In the genomic region with DNA sequence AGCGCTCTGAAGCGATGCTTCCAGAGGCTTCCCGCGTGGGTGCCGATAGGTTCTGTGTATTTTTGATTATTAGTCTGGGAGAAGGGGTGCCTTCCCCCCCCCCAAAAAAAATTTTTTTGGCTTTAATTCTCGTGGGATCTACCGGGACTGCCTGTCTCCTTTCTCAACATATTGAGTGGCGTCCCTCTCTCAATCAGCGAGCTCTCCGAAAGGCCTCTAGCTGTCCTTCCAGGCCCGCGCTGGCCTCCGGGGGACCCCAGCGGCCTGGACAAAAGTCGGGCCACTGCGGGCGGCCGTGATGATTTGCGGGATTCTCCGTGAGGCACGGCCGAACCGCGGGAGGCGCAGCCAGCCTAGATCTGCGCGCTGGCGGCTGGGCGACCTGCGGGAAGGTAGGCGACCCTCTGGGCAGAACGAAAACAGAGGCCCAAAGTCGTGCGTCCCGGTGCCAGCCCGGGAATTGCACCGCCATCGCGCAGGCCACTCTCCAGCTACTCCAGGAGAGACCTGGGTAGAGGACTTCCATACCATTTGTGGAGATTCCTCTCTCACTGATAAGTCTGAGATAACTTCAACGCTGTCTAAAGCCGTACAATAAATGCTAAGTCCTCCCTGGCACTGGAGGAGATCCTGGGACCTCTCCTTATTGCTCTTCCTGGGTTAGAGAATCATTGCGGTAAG, we compare ENCODE assay signal across 10 mouse cellular contexts. TPM values are rescaled to one million over a fixed set of nuclear protein-coding genes. Genes with fewer than 3 reads are reported as not detected.
A peak's percentile ranks its signal among the peaks of the same experiment; 100 is the strongest.
DNase-seq lines count a peak whose midpoint lies in the region; ATAC-seq and TF ChIP-seq lines count a peak whose summit lies in the region.
"Had no signal": no experiment of that assay in that cellular context is flagged by ENCODE, and none has a peak within 500 bp of the region (broad histone marks: within the 10 kb centered on the region; RNA-seq: fewer than 3 reads in every experiment).

No protein-coding gene starts in this region.

- peaks cover 83% of the 10 kb centered on the region for H3K27me3 ChIP-seq in embryonic facial prominence, embryonic 13.5 days
- H3K27me3 ChIP-seq in limb, embryonic 12.5 days = peaks cover 84% of the 10 kb centered on the region

- H3K4me2 ChIP-seq in embryonic facial prominence, embryonic 13.5 days = peak overlapping the region; percentile 89
- H3K4me2 ChIP-seq in limb, embryonic 12.5 days = peak overlapping the region; percentile 89

- no peak overlapping the region for H3K4me3 ChIP-seq in lung, adult 2 months (replicated peaks; ENCODE audit: extremely low read depth, low read depth, low read length)
- H3K4me3 ChIP-seq in embryonic facial prominence, embryonic 13.5 days = peak overlapping the region; percentile 71
- peak overlapping the region; percentile 69 for H3K4me3 ChIP-seq in limb, embryonic 12.5 days (replicated peaks)

- DNase-seq in cerebellum, postnatal 25 days = peak; percentile 12 to 50
- DNase-seq in cerebellum, adult 9-10 months = no peak
- DNase-seq in lung, adult 2 months = peak; percentile 6
- DNase-seq in lung, adult 18-20 months = no peak
- DNase-seq in natural killer cell, adult 2 months (ENCODE audit: low spot score in 2 of 2) = no peak

- H3K36me3 ChIP-seq in embryonic facial prominence, embryonic 13.5 days = no peaks in the 10 kb centered on the region
- H3K36me3 ChIP-seq in limb, embryonic 12.5 days = no peaks in the 10 kb centered on the region

- peak overlapping the region; percentile 92 for H3K27ac ChIP-seq in embryonic facial prominence, embryonic 13.5 days
- peak overlapping the region; percentile 88 for H3K27ac ChIP-seq in limb, embryonic 12.5 days

- H3K4me1 ChIP-seq in lung, adult 2 months (ENCODE audit: control insufficient read depth, insufficient read depth, low read length) = no peaks in the 10 kb centered on the region
- peaks cover 44% of the 10 kb centered on the region for H3K4me1 ChIP-seq in embryonic facial prominence, embryonic 13.5 days
- H3K4me1 ChIP-seq in limb, embryonic 12.5 days (replicated peaks) = peaks cover 39% of the 10 kb centered on the region

- TF ChIP-seq POLR2A in lung, adult 2 months (IDR thresholded peaks at IDR 0.05; ENCODE audit: borderline replicate concordance, extremely low read depth, low read depth, low read length) = no peak

- no peaks in the 10 kb centered on the region for H3K9me3 ChIP-seq in embryonic facial prominence, embryonic 13.5 days
- H3K9me3 ChIP-seq in limb, embryonic 12.5 days = no peaks in the 10 kb centered on the region

- no peak for ATAC-seq in embryonic facial prominence, embryonic 13.5 days (ENCODE audit: insufficient number of reproducible peaks, insufficient read depth, low FRiP score, low TSS enrichment, low read depth)
- no peak for ATAC-seq in limb, embryonic 12.5 days (ENCODE audit: insufficient number of reproducible peaks, insufficient read depth, low FRiP score, low TSS enrichment, low read depth)
- ATAC-seq in megakaryocyte-erythroid progenitor cell, adult 5-6 weeks (replicated peaks; ENCODE audit: low FRiP score, low TSS enrichment, poor library complexity, severe bottlenecking) = no peak

- peak overlapping the region; percentile 91 for H3K9ac ChIP-seq in embryonic facial prominence, embryonic 13.5 days
- peak overlapping the region; percentile 65 for H3K9ac ChIP-seq in limb, embryonic 12.5 days (replicated peaks)

- 5% methylated on average over 42 of the region's 42 CpGs for WGBS in lung, adult 2 months
- 3% methylated on average over 42 of the region's 42 CpGs for WGBS in embryonic facial prominence, embryonic 13.5 days
- under 1% methylated on average over 42 of the region's 42 CpGs for WGBS in limb, embryonic 12.5 days

- no peak for TF ChIP-seq CTCF in lung, adult 2 months (IDR thresholded peaks at IDR 0.05; ENCODE audit: insufficient read depth, low read length)

RNA-seq across cellular contexts. Expression of a gene that starts 1.2 kb away (rescaled TPM):
- polyA plus RNA-seq in lung, adult 2 months (2012; rRNA removed) = 0.08 and 0.95 TPM in 2 replicates
- 19.0 and 22.0 TPM in 2 replicates for polyA plus RNA-seq in embryonic facial prominence, embryonic 13.5 days (2015; fragmentation: Nextera tagmentation; extraction: Ambion mirVana)
- polyA plus RNA-seq in limb, embryonic 12.5 days (2016; fragmentation: Nextera tagmentation; extraction: Ambion mirVana) = 29.0 and 32.3 TPM in 2 replicates
- not detected in 2 replicates for total RNA-seq in megakaryocyte-erythroid progenitor cell, adult 5-6 weeks (2014; fragmentation: Nextera tagmentation)
- not detected in 2 replicates for total RNA-seq in megakaryocyte-erythroid progenitor cell, adult 5-6 weeks (2017)
- total RNA-seq: heart, postnatal 36 days; left cerebral cortex, postnatal 25 days had no signal

Comparison
In these comparisons a context has a peak if more than half of its experiments do, and no peak if none do; other contexts are left out.
1. DNase-seq: peak in cerebellum, postnatal 25 days (2 of 2) and lung, adult 2 months (single experiment); none in cerebellum, adult 9-10 months (single experiment), lung, adult 18-20 months (0 of 2) and natural killer cell, adult 2 months (0 of 2).
2. RNA of a gene that starts 1.2 kb away (polyA plus RNA-seq): 29.0 to 32.3 TPM in limb, embryonic 12.5 days and 19.0 to 22.0 TPM in embryonic facial prominence, embryonic 13.5 days; 0.08 to 0.95 TPM in lung, adult 2 months; every median in the first group is over 10 times any median in the second.